Mouse (Mus musculus) limb, embryonic 14.5 days (tissue): ENCODE data around the gene Wfdc9. TPM values are rescaled to one million over a fixed set of nuclear protein-coding genes. Genes with fewer than 3 reads are reported as not detected.

Source experiments
- ATAC-seq: fragments of 200-750 bp; cut with Nextera tagmentation; 2 replicates; pipeline ENCODE4 v1.8.0; 2017; ENCODE audit warnings: low read depth, moderate number of reproducible peaks, moderate TSS enrichment; ENCODE audit not compliant: low FRiP score
- DNase-seq: peaks from one replicate; pipeline ENCODE4 v3.0.0-alpha.2; 2015; ENCODE audit warnings: low spot score
- H3K27ac ChIP-seq: fragments of 300-500 bp; sonication (generic); replicated peaks from 2 replicates; pipeline ENCODE4 v1.5.1; 2014; ENCODE audit warnings: low read depth, mild to moderate bottlenecking, low read length, moderate library complexity, mixed read lengths
- H3K27me3 ChIP-seq: fragments of 300-500 bp; sonication (generic); 2 replicates; pipeline ENCODE4 v1.6.1; 2014; ENCODE audit warnings: low read length, mixed read lengths; ENCODE audit not compliant: control insufficient read depth, insufficient read depth
- H3K36me3 ChIP-seq: fragments of 300-500 bp; sonication (generic); 2 replicates; pipeline ENCODE4 v1.6.1; 2014; ENCODE audit warnings: mild to moderate bottlenecking, low read length, moderate library complexity, mixed read lengths; ENCODE audit not compliant: control insufficient read depth, insufficient read depth
- H3K4me1 ChIP-seq: fragments of 300-500 bp; sonication (generic); 2 replicates; pipeline ENCODE4 v1.6.1; 2014; ENCODE audit warnings: antibody characterized with exemption, low read length, mixed read lengths; ENCODE audit not compliant: control insufficient read depth, insufficient read depth
- H3K4me2 ChIP-seq: fragments of 300-500 bp; sonication (generic); replicated peaks from 2 replicates; pipeline ENCODE4 v1.6.1; 2014; ENCODE audit warnings: low read depth, mild to moderate bottlenecking, low read length, moderate library complexity; ENCODE audit not compliant: severe bottlenecking
- H3K4me3 ChIP-seq: fragments of 300-500 bp; sonication (generic); replicated peaks from 2 replicates; pipeline ENCODE4 v1.5.1; 2014; ENCODE audit warnings: low read length
- H3K9ac ChIP-seq: fragments of 300-500 bp; sonication (generic); 2 replicates; pipeline ENCODE4 v1.6.1; 2014; ENCODE audit warnings: mild to moderate bottlenecking, low read depth, low read length, moderate library complexity; ENCODE audit not compliant: severe bottlenecking
- H3K9me3 ChIP-seq: fragments of 300-500 bp; sonication (generic); 2 replicates; pipeline ENCODE4 v1.6.1; 2016; ENCODE audit warnings: low read length; ENCODE audit not compliant: control insufficient read depth
- POLR2A ChIP-seq: fragments of 200-500 bp; IDR thresholded peaks from 2 replicates; pipeline ENCODE4 v1.8.0; 2012; ENCODE audit warnings: inconsistent platforms, mild to moderate bottlenecking, moderate library complexity, borderline replicate concordance; ENCODE audit not compliant: insufficient read depth, insufficient read length; ENCODE audit errors: extremely low read depth
- WGBS: fragments of 180-500 bp; shearing (Covaris S2); extraction: QIAGEN DNeasy Blood & Tissue Kit; methylation state at CpG from one replicate; pipeline ENCODE4 v1.1.7; 2014; 5-methylcytosine and 5-hydroxymethylcytosine counted together
- polyA plus RNA-seq, 2 experiments: library from polyadenylated mRNA; depleted of rRNA in 1 of 2; stranded (reverse) in 1 of 2; unstranded in 1 of 2; fragments of >200 nt; fragmentation: Nextera tagmentation in 1 of 2; extraction: Ambion mirVana in 1 of 2; gene quantifications; 2 replicates each; pipeline versions ENCODE4 v1.2.1 to v1.2.3; 2012 to 2014

Wfdc9 gene
- polyA plus RNA-seq, 2 experiments = not detected

DNA sequence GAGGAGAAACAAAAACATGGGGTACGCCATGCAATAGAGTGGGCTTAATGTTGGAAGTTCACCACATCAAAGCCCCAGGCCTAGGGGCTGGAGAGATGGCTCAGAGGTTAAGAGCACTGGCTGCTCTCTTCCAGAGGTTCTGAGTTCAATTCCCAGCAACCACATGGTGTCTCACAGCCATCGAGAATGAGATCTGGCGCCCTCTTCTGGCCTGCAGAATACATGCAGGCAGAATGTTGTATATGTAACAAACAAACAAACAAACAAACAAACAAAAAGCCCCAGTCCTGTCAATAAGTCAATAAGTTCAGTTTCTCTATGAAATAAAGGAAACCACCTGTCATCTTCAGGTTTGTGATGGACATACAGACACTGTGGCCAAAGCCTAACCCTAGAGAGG lies 56.2 kb downstream of the Wfdc9 start:
- H3K9me3 ChIP-seq = no peaks in the 10 kb centered on the region
- H3K9ac ChIP-seq = no peak overlapping the region
- H3K36me3 ChIP-seq = no peaks in the 10 kb centered on the region
- H3K4me2 ChIP-seq = no peak overlapping the region
- 67% methylated on average over 3 of the region's 3 CpGs for WGBS
- ATAC-seq = no peak
- no peak overlapping the region for H3K4me3 ChIP-seq
- no peak for DNase-seq
- H3K27me3 ChIP-seq = no peaks in the 10 kb centered on the region
- H3K4me1 ChIP-seq = no peaks in the 10 kb centered on the region
- no peak for TF ChIP-seq POLR2A
- no peak overlapping the region for H3K27ac ChIP-seq

Other genes with a start within 250 kb of the Wfdc9 start
Only the 30 nearest of the 31 such genes appear.
- gene Sdc4, start 212.7 kb downstream of the Wfdc9 start, polyA plus RNA-seq (2012; rRNA removed) = 27.4 and 29.7 TPM in 2 replicates
- 65.9 and 68.2 TPM in 2 replicates for gene Sdc4, start 212.7 kb downstream of the Wfdc9 start, polyA plus RNA-seq (2014; fragmentation: Nextera tagmentation; extraction: Ambion mirVana)
- 48.4 and 68.8 TPM in 2 replicates for gene Sys1, start 199.6 kb downstream of the Wfdc9 start, polyA plus RNA-seq (2012; rRNA removed)
- gene Sys1, start 199.6 kb downstream of the Wfdc9 start, polyA plus RNA-seq (2014; fragmentation: Nextera tagmentation; extraction: Ambion mirVana) = 73.1 TPM in 2 replicates
- gene Gm20458, start 195.6 kb downstream of the Wfdc9 start, polyA plus RNA-seq (2012; rRNA removed) = 9.0 and 10.4 TPM in 2 replicates
- 12.2 and 14.3 TPM in 2 replicates for gene Gm20458, start 195.6 kb downstream of the Wfdc9 start, polyA plus RNA-seq (2014; fragmentation: Nextera tagmentation; extraction: Ambion mirVana)
- gene Trp53tg5, start 182.9 kb downstream of the Wfdc9 start, polyA plus RNA-seq (2012; rRNA removed) = not detected in 2 replicates
- gene Trp53tg5, start 182.9 kb downstream of the Wfdc9 start, polyA plus RNA-seq (2014; fragmentation: Nextera tagmentation; extraction: Ambion mirVana) = 0.22 TPM in 1 of 2 replicates, not detected in the other
- 7.7 and 8.3 TPM in 2 replicates for gene Dbndd2, start 170.5 kb downstream of the Wfdc9 start, polyA plus RNA-seq (2012; rRNA removed)
- 2.9 and 4.4 TPM in 2 replicates for gene Dbndd2, start 170.5 kb downstream of the Wfdc9 start, polyA plus RNA-seq (2014; fragmentation: Nextera tagmentation; extraction: Ambion mirVana)
- gene Pigt, start 159.1 kb downstream of the Wfdc9 start, polyA plus RNA-seq (2012; rRNA removed) = 99.5 and 142 TPM in 2 replicates
- gene Pigt, start 159.1 kb downstream of the Wfdc9 start, polyA plus RNA-seq (2014; fragmentation: Nextera tagmentation; extraction: Ambion mirVana) = 72.4 and 81.4 TPM in 2 replicates
- 30.4 and 31.0 TPM in 2 replicates for gene Wfdc2, start 94.2 kb downstream of the Wfdc9 start, polyA plus RNA-seq (2012; rRNA removed)
- 27.3 and 44.0 TPM in 2 replicates for gene Wfdc2, start 94.2 kb downstream of the Wfdc9 start, polyA plus RNA-seq (2014; fragmentation: Nextera tagmentation; extraction: Ambion mirVana)
- not detected in 2 replicates for gene Spint3, start 83.1 kb downstream of the Wfdc9 start, polyA plus RNA-seq (2012; rRNA removed)
- not detected in 2 replicates for gene Spint3, start 83.1 kb downstream of the Wfdc9 start, polyA plus RNA-seq (2014; fragmentation: Nextera tagmentation; extraction: Ambion mirVana)
- gene Wfdc6a, start 71.1 kb downstream of the Wfdc9 start, polyA plus RNA-seq (2012; rRNA removed) = 0.37 and 0.55 TPM in 2 replicates
- 0.25 and 0.53 TPM in 2 replicates for gene Wfdc6a, start 71.1 kb downstream of the Wfdc9 start, polyA plus RNA-seq (2014; fragmentation: Nextera tagmentation; extraction: Ambion mirVana)
- not detected in 2 replicates for gene Eppin, start 63.0 kb downstream of the Wfdc9 start, polyA plus RNA-seq (2012; rRNA removed)
- not detected in 2 replicates for gene Eppin, start 63.0 kb downstream of the Wfdc9 start, polyA plus RNA-seq (2014; fragmentation: Nextera tagmentation; extraction: Ambion mirVana)
- gene Wfdc6b, start 43.1 kb downstream of the Wfdc9 start, polyA plus RNA-seq (2012; rRNA removed) = not detected in 2 replicates
- gene Wfdc6b, start 43.1 kb downstream of the Wfdc9 start, polyA plus RNA-seq (2014; fragmentation: Nextera tagmentation; extraction: Ambion mirVana) = not detected in 2 replicates
- not detected in 2 replicates for gene Wfdc8, start 43.0 kb downstream of the Wfdc9 start, polyA plus RNA-seq (2012; rRNA removed)
- not detected in 2 replicates for gene Wfdc8, start 43.0 kb downstream of the Wfdc9 start, polyA plus RNA-seq (2014; fragmentation: Nextera tagmentation; extraction: Ambion mirVana)
- gene Wfdc16, start 17.8 kb downstream of the Wfdc9 start, polyA plus RNA-seq (2012; rRNA removed) = not detected in 2 replicates
- gene Wfdc16, start 17.8 kb downstream of the Wfdc9 start, polyA plus RNA-seq (2014; fragmentation: Nextera tagmentation; extraction: Ambion mirVana) = not detected in 2 replicates
- 0.31 and 0.37 TPM in 2 replicates for gene Wfdc10, start 537 bp downstream of the Wfdc9 start, polyA plus RNA-seq (2012; rRNA removed)
- gene Wfdc10, start 537 bp downstream of the Wfdc9 start, polyA plus RNA-seq (2014; fragmentation: Nextera tagmentation; extraction: Ambion mirVana) = 0.68 TPM in 1 of 2 replicates, not detected in the other
- not detected in 2 replicates for gene Wfdc11, start 17.5 kb upstream of the Wfdc9 start, polyA plus RNA-seq (2012; rRNA removed)
- not detected in 2 replicates for gene Wfdc11, start 17.5 kb upstream of the Wfdc9 start, polyA plus RNA-seq (2014; fragmentation: Nextera tagmentation; extraction: Ambion mirVana)
- gene Wfdc13, start 28.5 kb upstream of the Wfdc9 start, polyA plus RNA-seq (2012; rRNA removed) = 0.06 and 0.08 TPM in 2 replicates
- gene Wfdc13, start 28.5 kb upstream of the Wfdc9 start, polyA plus RNA-seq (2014; fragmentation: Nextera tagmentation; extraction: Ambion mirVana) = 0.18 TPM in 1 of 2 replicates, not detected in the other
- gene Spint4, start 41.9 kb upstream of the Wfdc9 start, polyA plus RNA-seq (2012; rRNA removed) = not detected in 2 replicates
- gene Spint4, start 41.9 kb upstream of the Wfdc9 start, polyA plus RNA-seq (2014; fragmentation: Nextera tagmentation; extraction: Ambion mirVana) = not detected in 2 replicates
- gene Spint5, start 58.7 kb upstream of the Wfdc9 start, polyA plus RNA-seq (2012; rRNA removed) = not detected in 2 replicates
- not detected in 2 replicates for gene Spint5, start 58.7 kb upstream of the Wfdc9 start, polyA plus RNA-seq (2014; fragmentation: Nextera tagmentation; extraction: Ambion mirVana)
- gene Wfdc3, start 89.3 kb upstream of the Wfdc9 start, polyA plus RNA-seq (2012; rRNA removed) = 0.67 and 0.79 TPM in 2 replicates
- 0.37 and 0.50 TPM in 2 replicates for gene Wfdc3, start 89.3 kb upstream of the Wfdc9 start, polyA plus RNA-seq (2014; fragmentation: Nextera tagmentation; extraction: Ambion mirVana)
- gene Dnttip1, start 89.4 kb upstream of the Wfdc9 start, polyA plus RNA-seq (2012; rRNA removed) = 46.0 and 58.6 TPM in 2 replicates
- 70.1 and 70.6 TPM in 2 replicates for gene Dnttip1, start 89.4 kb upstream of the Wfdc9 start, polyA plus RNA-seq (2014; fragmentation: Nextera tagmentation; extraction: Ambion mirVana)
- gene Ube2c, start 113.3 kb upstream of the Wfdc9 start, polyA plus RNA-seq (2012; rRNA removed) = 293 and 329 TPM in 2 replicates
- gene Ube2c, start 113.3 kb upstream of the Wfdc9 start, polyA plus RNA-seq (2014; fragmentation: Nextera tagmentation; extraction: Ambion mirVana) = 279 and 305 TPM in 2 replicates
- gene Tnnc2, start 123.4 kb upstream of the Wfdc9 start, polyA plus RNA-seq (2012; rRNA removed) = 178 and 322 TPM in 2 replicates
- gene Tnnc2, start 123.4 kb upstream of the Wfdc9 start, polyA plus RNA-seq (2014; fragmentation: Nextera tagmentation; extraction: Ambion mirVana) = 273 and 401 TPM in 2 replicates
- 26.0 and 35.0 TPM in 2 replicates for gene Snx21, start 129.2 kb upstream of the Wfdc9 start, polyA plus RNA-seq (2012; rRNA removed)
- gene Snx21, start 129.2 kb upstream of the Wfdc9 start, polyA plus RNA-seq (2014; fragmentation: Nextera tagmentation; extraction: Ambion mirVana) = 29.2 and 34.0 TPM in 2 replicates
- 31.5 and 41.2 TPM in 2 replicates for gene Acot8, start 148.3 kb upstream of the Wfdc9 start, polyA plus RNA-seq (2012; rRNA removed)
- 14.0 and 15.2 TPM in 2 replicates for gene Acot8, start 148.3 kb upstream of the Wfdc9 start, polyA plus RNA-seq (2014; fragmentation: Nextera tagmentation; extraction: Ambion mirVana)
- 4.3 and 4.9 TPM in 2 replicates for gene Zswim3, start 148.5 kb upstream of the Wfdc9 start, polyA plus RNA-seq (2012; rRNA removed)
- gene Zswim3, start 148.5 kb upstream of the Wfdc9 start, polyA plus RNA-seq (2014; fragmentation: Nextera tagmentation; extraction: Ambion mirVana) = 6.9 and 7.0 TPM in 2 replicates
- gene Zswim1, start 166.1 kb upstream of the Wfdc9 start, polyA plus RNA-seq (2012; rRNA removed) = 9.1 and 11.2 TPM in 2 replicates
- 19.5 and 19.9 TPM in 2 replicates for gene Zswim1, start 166.1 kb upstream of the Wfdc9 start, polyA plus RNA-seq (2014; fragmentation: Nextera tagmentation; extraction: Ambion mirVana)
- 0.09 and 0.13 TPM in 2 replicates for gene Spata25, start 172.0 kb upstream of the Wfdc9 start, polyA plus RNA-seq (2012; rRNA removed)
- gene Spata25, start 172.0 kb upstream of the Wfdc9 start, polyA plus RNA-seq (2014; fragmentation: Nextera tagmentation; extraction: Ambion mirVana) = not detected in 2 replicates
- 197 and 285 TPM in 2 replicates for gene Ctsa, start 176.3 kb upstream of the Wfdc9 start, polyA plus RNA-seq (2012; rRNA removed)
- 147 and 163 TPM in 2 replicates for gene Ctsa, start 176.3 kb upstream of the Wfdc9 start, polyA plus RNA-seq (2014; fragmentation: Nextera tagmentation; extraction: Ambion mirVana)
- gene Neurl2, start 176.9 kb upstream of the Wfdc9 start, polyA plus RNA-seq (2012; rRNA removed) = 7.2 and 8.5 TPM in 2 replicates
- 5.5 and 7.6 TPM in 2 replicates for gene Neurl2, start 176.9 kb upstream of the Wfdc9 start, polyA plus RNA-seq (2014; fragmentation: Nextera tagmentation; extraction: Ambion mirVana)
- gene Pltp, start 201.1 kb upstream of the Wfdc9 start, polyA plus RNA-seq (2012; rRNA removed) = 45.5 and 55.3 TPM in 2 replicates
- gene Pltp, start 201.1 kb upstream of the Wfdc9 start, polyA plus RNA-seq (2014; fragmentation: Nextera tagmentation; extraction: Ambion mirVana) = 51.1 and 56.2 TPM in 2 replicates